Mouse (Mus musculus): ENCODE data around the gene Exoc7. TPM values are rescaled to one million over a fixed set of nuclear protein-coding genes. Genes with fewer than 3 reads are reported as not detected.
A peak's percentile ranks its signal among the peaks of the same experiment; 100 is the strongest.

The Exoc7 gene
- polyA plus RNA-seq, 2 experiments = 8.8 to 14.9 TPM

GRCm38 (mm10) chr11:116335244-116336036, 28.4 kb upstream of the Exoc7 start, which contains the start of gene Foxj1:
Gene Foxj1, minus strand, starts transcription at chr11:116335399.
- Histone ChIP-seq H3K4me1 (replicated peaks; ENCODE audit: control insufficient read depth in 2 of 2, insufficient read depth in 2 of 2, low read length in 1 of 2) (no peaks in the 10 kb centered on the region), H3K27ac (no peak within 1 kb of the TSS), H3K9ac (replicated peaks) (peak within 1 kb of the TSS; percentile 42), H3K36me3 (replicated peaks; ENCODE audit: control insufficient read depth, insufficient read depth, low read depth) (no peaks in the 10 kb centered on the region), H3K4me3 (ENCODE audit: insufficient read depth in 1 of 2, low read depth in 2 of 2, low read length in 2 of 2) (peak within 1 kb of the TSS; percentile 52 to 64), H3K27me3 (ENCODE audit: control insufficient read depth, insufficient read depth, low read length) (peaks cover 36% of the 10 kb centered on the region), H3K9me3 (ENCODE audit: control insufficient read depth, low read length) (no peaks in the 10 kb centered on the region), H3K4me2 (ENCODE audit: low read depth) (peak within 1 kb of the TSS; percentile 96)
- TF ChIP-seq CTCF (IDR thresholded peaks at IDR 0.05; ENCODE audit: low read depth) (peak; percentile 67), EP300 (IDR thresholded peaks at IDR 0.05; ENCODE audit: low read depth) (no peak)
- DNase-seq (ENCODE audit: low read depth in 3 of 3, low spot score in 3 of 3) = peak; percentile 66 to 75 (median 75)
- under 1% methylated on average over 61 of the region's 61 CpGs for WGBS (ENCODE audit: insufficient replicate concordance)
- ATAC-seq (ENCODE audit: insufficient read depth) = peak; percentile 76

GRCm38 (mm10) chr11:116334417-116334782, 27.4 kb upstream of the Exoc7 start:
- Histone ChIP-seq H3K4me3 (ENCODE audit: insufficient read depth in 1 of 2, low read depth in 2 of 2, low read length in 2 of 2) (peak overlapping the region in 1 of 2 experiments; percentile 64; a peak in 2 of 4 replicates), H3K4me2 (ENCODE audit: low read depth) (peak overlapping the region; percentile 96), H3K4me1 (replicated peaks; ENCODE audit: control insufficient read depth in 2 of 2, insufficient read depth in 2 of 2, low read length in 1 of 2) (no peaks in the 10 kb centered on the region), H3K36me3 (replicated peaks; ENCODE audit: control insufficient read depth, insufficient read depth, low read depth) (no peaks in the 10 kb centered on the region), H3K27ac (no peak overlapping the region), H3K9ac (replicated peaks) (no peak overlapping the region), H3K27me3 (ENCODE audit: control insufficient read depth, insufficient read depth, low read length) (peaks cover 36% of the 10 kb centered on the region), H3K9me3 (ENCODE audit: control insufficient read depth, low read length) (no peaks in the 10 kb centered on the region)
- TF ChIP-seq CTCF (IDR thresholded peaks at IDR 0.05; ENCODE audit: low read depth) (no peak), EP300 (IDR thresholded peaks at IDR 0.05; ENCODE audit: low read depth) (no peak)
- DNase-seq (ENCODE audit: low read depth in 3 of 3, low spot score in 3 of 3) (no peak), ATAC-seq (ENCODE audit: insufficient read depth) (no peak)
- WGBS (ENCODE audit: insufficient replicate concordance) = 7% methylated on average over 26 of the region's 26 CpGs

GRCm38 (mm10) chr11:116333526-116334416, 26.7 kb upstream of the Exoc7 start:
- Histone ChIP-seq H3K4me3 (ENCODE audit: insufficient read depth in 1 of 2, low read depth in 2 of 2, low read length in 2 of 2) (peak overlapping the region; percentile 12 to 64; a peak in 2 of 4 replicates), H3K9ac (replicated peaks) (no peak overlapping the region), H3K27ac (no peak overlapping the region), H3K4me2 (ENCODE audit: low read depth) (peak overlapping the region; percentile 96), H3K4me1 (replicated peaks; ENCODE audit: control insufficient read depth in 2 of 2, insufficient read depth in 2 of 2, low read length in 1 of 2) (no peaks in the 10 kb centered on the region), H3K36me3 (replicated peaks; ENCODE audit: control insufficient read depth, insufficient read depth, low read depth) (no peaks in the 10 kb centered on the region), H3K9me3 (ENCODE audit: control insufficient read depth, low read length) (no peaks in the 10 kb centered on the region), H3K27me3 (ENCODE audit: control insufficient read depth, insufficient read depth, low read length) (peaks cover 36% of the 10 kb centered on the region)
- DNase-seq (ENCODE audit: low read depth in 3 of 3, low spot score in 3 of 3) (no peak), ATAC-seq (ENCODE audit: insufficient read depth) (no peak)
- TF ChIP-seq CTCF (IDR thresholded peaks at IDR 0.05; ENCODE audit: low read depth) (no peak), EP300 (IDR thresholded peaks at IDR 0.05; ENCODE audit: low read depth) (no peak)
- 24% methylated on average over 31 of the region's 31 CpGs for WGBS (ENCODE audit: insufficient replicate concordance)

- no peak for DNase-seq (ENCODE audit: low read depth in 3 of 3, low spot score in 3 of 3)
- no peaks in the 10 kb centered on the region for H3K4me1 ChIP-seq (replicated peaks; ENCODE audit: control insufficient read depth in 2 of 2, insufficient read depth in 2 of 2, low read length in 1 of 2)
- ATAC-seq (ENCODE audit: insufficient read depth) = no peak
- no peak overlapping the region for H3K27ac ChIP-seq
- H3K4me3 ChIP-seq (ENCODE audit: insufficient read depth in 1 of 2, low read depth in 2 of 2, low read length in 2 of 2) = no peak overlapping the region; a peak in 1 of 4 replicates
- no peaks in the 10 kb centered on the region for H3K9me3 ChIP-seq (ENCODE audit: control insufficient read depth, low read length)
- no peak overlapping the region for H3K9ac ChIP-seq (replicated peaks)
- no peaks in the 10 kb centered on the region for H3K36me3 ChIP-seq (replicated peaks; ENCODE audit: control insufficient read depth, insufficient read depth, low read depth)
- TF ChIP-seq EP300 (IDR thresholded peaks at IDR 0.05; ENCODE audit: low read depth) (no peak), CTCF (IDR thresholded peaks at IDR 0.05; ENCODE audit: low read depth) (no peak)
- peaks cover 36% of the 10 kb centered on the region for H3K27me3 ChIP-seq (ENCODE audit: control insufficient read depth, insufficient read depth, low read length)
- WGBS (ENCODE audit: insufficient replicate concordance) = 50% methylated on average over 3 of the region's 3 CpGs
- H3K4me2 ChIP-seq (ENCODE audit: low read depth) = peak overlapping the region; percentile 96
Measured at GRCm38 (mm10) chr11:116332983-116333270, 25.9 kb upstream of the Exoc7 start.
